Mouse (Mus musculus): ENCODE results near the gene Gm37240. TPM values are rescaled to one million over a fixed set of nuclear protein-coding genes. Genes with fewer than 3 reads are reported as not detected.
A peak's percentile ranks its signal among the peaks of the same experiment; 100 is the strongest.

The Gm37240 gene
- polyA plus RNA-seq, 1 experiment: 1.0 TPM

DNA sequence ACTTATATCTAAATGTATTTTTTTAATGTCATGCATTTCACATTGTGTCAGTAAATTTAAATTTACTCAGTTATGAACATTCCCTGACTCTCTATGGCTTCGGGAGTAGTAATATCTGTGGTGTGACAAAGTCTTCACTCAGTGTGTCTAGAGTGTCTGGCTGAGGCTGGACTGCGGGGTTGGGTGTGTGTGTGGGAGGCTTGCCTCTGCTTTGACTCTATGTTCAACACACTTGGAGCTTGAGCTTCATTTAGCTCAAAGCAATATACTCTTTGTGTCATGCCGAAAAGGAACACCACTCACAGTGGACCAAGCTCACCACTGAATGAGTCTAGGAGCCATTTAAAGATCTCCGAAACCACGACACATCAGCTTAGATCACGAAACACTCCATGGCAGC lies 1203.5 kb downstream of the Gm37240 start:
- WGBS: 86% methylated on average over 6 of the region's 6 CpGs
- no peak for TF ChIP-seq CTCF (IDR thresholded peaks at IDR 0.05; ENCODE audit: control insufficient read depth, insufficient read depth, low read length)
- TF ChIP-seq POLR2A (IDR thresholded peaks at IDR 0.05; ENCODE audit: borderline replicate concordance, control insufficient read depth, low read depth, low read length): no peak
- Histone ChIP-seq H3K4me1 (ENCODE audit: control insufficient read depth, insufficient read depth, low read length) (peaks cover 11% of the 10 kb centered on the region), H3K4me3 (replicated peaks; ENCODE audit: control insufficient read depth, low read depth, low read length) (no peak overlapping the region), H3K27ac (ENCODE audit: control insufficient read depth, insufficient read depth, low read depth, low read length, poor library complexity) (no peak overlapping the region)

DNA sequence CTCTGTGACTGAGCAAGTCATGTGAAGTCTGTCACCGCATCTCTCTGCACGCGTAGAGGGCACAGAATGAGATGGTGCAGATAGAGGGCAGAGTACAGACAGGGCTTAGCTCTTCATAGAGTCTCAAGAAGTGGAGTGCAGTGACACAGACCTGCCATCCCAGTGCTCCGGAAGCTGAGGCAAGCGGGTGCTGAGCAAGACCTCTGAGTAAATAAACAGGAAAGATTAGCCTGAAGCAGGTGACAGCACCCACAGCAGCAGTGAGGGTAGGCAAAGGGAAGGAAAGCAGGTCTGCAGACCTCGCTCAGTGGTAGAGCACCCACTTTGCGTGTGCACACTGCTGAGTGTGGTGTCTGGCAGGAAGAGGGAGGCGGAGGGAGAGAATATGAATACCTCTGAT lies 1205.6 kb downstream of the Gm37240 start:
- TF ChIP-seq POLR2A (IDR thresholded peaks at IDR 0.05; ENCODE audit: borderline replicate concordance, control insufficient read depth, low read depth, low read length) (no peak), CTCF (IDR thresholded peaks at IDR 0.05; ENCODE audit: control insufficient read depth, insufficient read depth, low read length) (no peak)
- peaks cover 13% of the 10 kb centered on the region for H3K4me1 ChIP-seq (ENCODE audit: control insufficient read depth, insufficient read depth, low read length)
- no peak overlapping the region for H3K4me3 ChIP-seq (replicated peaks; ENCODE audit: control insufficient read depth, low read depth, low read length)
- WGBS: 55% methylated on average over 8 of the region's 8 CpGs
- H3K27ac ChIP-seq (ENCODE audit: control insufficient read depth, insufficient read depth, low read depth, low read length, poor library complexity): peak overlapping the region; percentile 28

DNA sequence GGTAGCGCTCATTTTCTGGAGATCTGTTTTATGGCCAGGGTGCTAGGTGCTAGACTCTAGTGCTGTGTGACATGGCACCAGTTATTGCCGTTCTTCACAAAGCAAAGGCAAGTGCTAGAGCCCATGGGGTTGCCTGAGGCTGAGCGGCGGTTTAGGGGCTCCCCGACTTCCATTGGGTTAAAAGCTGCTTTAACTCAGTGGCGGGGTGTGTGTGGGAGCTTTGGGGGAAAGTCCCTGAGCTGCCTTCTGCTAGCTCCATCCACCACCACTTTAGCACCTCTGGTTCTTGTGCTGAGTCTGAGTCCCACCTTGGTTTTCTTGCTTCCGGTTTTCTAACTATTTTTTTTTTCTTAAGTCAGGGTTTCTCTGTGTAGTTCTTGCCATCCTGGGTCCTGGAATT lies 1207.3 kb downstream of the Gm37240 start:
- no peak overlapping the region for H3K4me3 ChIP-seq (replicated peaks; ENCODE audit: control insufficient read depth, low read depth, low read length)
- H3K27ac ChIP-seq (ENCODE audit: control insufficient read depth, insufficient read depth, low read depth, low read length, poor library complexity): peak overlapping the region; percentile 60; the same call in 1 of the 2 replicates
- TF ChIP-seq CTCF (IDR thresholded peaks at IDR 0.05; ENCODE audit: control insufficient read depth, insufficient read depth, low read length) (no peak), POLR2A (IDR thresholded peaks at IDR 0.05; ENCODE audit: borderline replicate concordance, control insufficient read depth, low read depth, low read length) (no peak)
- WGBS: 75% methylated on average over 7 of the region's 7 CpGs
- peaks cover 12% of the 10 kb centered on the region for H3K4me1 ChIP-seq (ENCODE audit: control insufficient read depth, insufficient read depth, low read length)

DNA sequence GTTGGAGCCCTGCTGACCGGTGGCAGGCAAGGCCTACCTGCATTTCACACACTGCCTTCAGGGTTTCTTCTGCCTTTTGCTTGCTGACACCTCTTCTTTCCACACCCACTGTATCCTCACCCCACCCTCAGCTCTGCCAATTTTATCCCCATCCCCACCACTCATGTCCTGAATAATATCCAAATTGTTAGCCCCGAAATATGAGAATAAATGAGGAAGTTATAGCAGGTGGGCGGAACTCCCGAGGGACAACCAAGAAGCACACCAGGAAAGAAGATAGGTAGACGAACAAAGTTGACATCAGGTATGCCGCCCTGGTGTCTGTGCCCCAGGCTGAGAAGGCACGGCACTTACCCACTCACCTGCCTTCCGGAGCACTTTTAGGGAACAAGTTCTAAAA lies 1207.8 kb downstream of the Gm37240 start:
- Histone ChIP-seq H3K4me1 (ENCODE audit: control insufficient read depth, insufficient read depth, low read length) (peaks cover 12% of the 10 kb centered on the region), H3K27ac (ENCODE audit: control insufficient read depth, insufficient read depth, low read depth, low read length, poor library complexity) (peak overlapping the region; percentile 60; the same call in 1 of the 2 replicates), H3K4me3 (replicated peaks; ENCODE audit: control insufficient read depth, low read depth, low read length) (no peak overlapping the region)
- TF ChIP-seq POLR2A (IDR thresholded peaks at IDR 0.05; ENCODE audit: borderline replicate concordance, control insufficient read depth, low read depth, low read length): no peak
- TF ChIP-seq CTCF (IDR thresholded peaks at IDR 0.05; ENCODE audit: control insufficient read depth, insufficient read depth, low read length): no peak
- 60% methylated on average over 8 of the region's 8 CpGs for WGBS

DNA sequence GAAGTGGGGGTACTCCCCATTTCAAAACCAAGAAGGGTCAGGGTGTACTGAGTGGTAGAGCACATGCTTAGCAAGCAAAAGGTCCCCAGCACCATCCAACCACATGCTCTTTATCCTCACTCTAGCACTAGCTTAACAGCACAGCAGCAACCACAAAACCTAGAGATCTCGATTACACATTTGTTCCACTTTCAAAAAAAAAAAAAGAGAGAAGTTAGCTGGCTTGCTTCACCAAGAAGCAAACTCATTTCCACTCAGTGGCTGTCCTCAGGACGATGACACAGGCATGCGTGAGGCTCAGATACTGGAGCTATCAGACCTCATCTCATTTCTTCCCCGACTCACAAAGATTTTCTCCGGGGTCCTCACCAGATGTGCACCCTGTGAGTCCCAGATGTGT lies 1208.4 kb downstream of the Gm37240 start:
- Histone ChIP-seq H3K4me1 (ENCODE audit: control insufficient read depth, insufficient read depth, low read length) (peaks cover 12% of the 10 kb centered on the region), H3K27ac (ENCODE audit: control insufficient read depth, insufficient read depth, low read depth, low read length, poor library complexity) (peak overlapping the region; percentile 82; the same call in 1 of the 2 replicates), H3K4me3 (replicated peaks; ENCODE audit: control insufficient read depth, low read depth, low read length) (no peak overlapping the region)
- no peak for TF ChIP-seq POLR2A (IDR thresholded peaks at IDR 0.05; ENCODE audit: borderline replicate concordance, control insufficient read depth, low read depth, low read length)
- 6% methylated on average over 5 of the region's 5 CpGs for WGBS

- Histone ChIP-seq H3K4me1 (ENCODE audit: control insufficient read depth, insufficient read depth, low read length) (peaks cover 17% of the 10 kb centered on the region), H3K27ac (ENCODE audit: control insufficient read depth, insufficient read depth, low read depth, low read length, poor library complexity) (peak overlapping the region; percentile 76), H3K4me3 (replicated peaks; ENCODE audit: control insufficient read depth, low read depth, low read length) (no peak overlapping the region)
- WGBS: 70% methylated on average over 5 of the region's 5 CpGs
- no peak for TF ChIP-seq CTCF (IDR thresholded peaks at IDR 0.05; ENCODE audit: control insufficient read depth, insufficient read depth, low read length)
- TF ChIP-seq POLR2A (IDR thresholded peaks at IDR 0.05; ENCODE audit: borderline replicate concordance, control insufficient read depth, low read depth, low read length): no peak
Observed at GRCm38 (mm10) chr3:84675710-84676109, 1211.6 kb downstream of the Gm37240 start.

GRCm38 (mm10) chr3:84673552-84673951 lies 1213.8 kb downstream of the Gm37240 start:
- H3K4me1 ChIP-seq (ENCODE audit: control insufficient read depth, insufficient read depth, low read length): peaks cover 17% of the 10 kb centered on the region
- no peak overlapping the region for H3K4me3 ChIP-seq (replicated peaks; ENCODE audit: control insufficient read depth, low read depth, low read length)
- WGBS: 74% methylated on average over 6 of the region's 6 CpGs
- H3K27ac ChIP-seq (ENCODE audit: control insufficient read depth, insufficient read depth, low read depth, low read length, poor library complexity): no peak overlapping the region
- no peak for TF ChIP-seq CTCF (IDR thresholded peaks at IDR 0.05; ENCODE audit: control insufficient read depth, insufficient read depth, low read length)
- no peak for TF ChIP-seq POLR2A (IDR thresholded peaks at IDR 0.05; ENCODE audit: borderline replicate concordance, control insufficient read depth, low read depth, low read length)

DNA sequence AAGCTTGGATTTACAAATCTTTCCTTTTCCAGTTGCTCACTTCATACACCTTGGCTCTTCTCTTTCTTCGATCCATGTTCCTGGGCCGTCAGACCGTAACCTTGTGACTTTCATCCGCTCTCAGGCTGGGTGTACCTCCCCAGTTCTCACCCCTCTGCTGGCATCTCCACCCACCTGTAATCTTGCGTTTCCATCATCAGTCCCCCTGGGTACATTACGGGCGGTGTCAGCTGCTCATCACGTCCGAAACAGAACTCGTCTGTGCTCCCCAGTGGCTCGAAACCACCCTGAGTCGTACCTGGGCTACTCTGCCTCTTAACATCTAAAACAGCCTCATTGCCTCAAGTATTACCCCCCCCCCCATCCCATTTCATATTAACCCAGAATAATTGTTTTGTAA lies 1215.2 kb downstream of the Gm37240 start:
- no peak overlapping the region for H3K27ac ChIP-seq (ENCODE audit: control insufficient read depth, insufficient read depth, low read depth, low read length, poor library complexity)
- peaks cover 12% of the 10 kb centered on the region; the same call in 1 of the 2 replicates for H3K4me1 ChIP-seq (ENCODE audit: control insufficient read depth, insufficient read depth, low read length)
- no peak overlapping the region for H3K4me3 ChIP-seq (replicated peaks; ENCODE audit: control insufficient read depth, low read depth, low read length)
- TF ChIP-seq POLR2A (IDR thresholded peaks at IDR 0.05; ENCODE audit: borderline replicate concordance, control insufficient read depth, low read depth, low read length) (no peak), CTCF (IDR thresholded peaks at IDR 0.05; ENCODE audit: control insufficient read depth, insufficient read depth, low read length) (no peak)
- 87% methylated on average over 12 of the region's 12 CpGs for WGBS

DNA sequence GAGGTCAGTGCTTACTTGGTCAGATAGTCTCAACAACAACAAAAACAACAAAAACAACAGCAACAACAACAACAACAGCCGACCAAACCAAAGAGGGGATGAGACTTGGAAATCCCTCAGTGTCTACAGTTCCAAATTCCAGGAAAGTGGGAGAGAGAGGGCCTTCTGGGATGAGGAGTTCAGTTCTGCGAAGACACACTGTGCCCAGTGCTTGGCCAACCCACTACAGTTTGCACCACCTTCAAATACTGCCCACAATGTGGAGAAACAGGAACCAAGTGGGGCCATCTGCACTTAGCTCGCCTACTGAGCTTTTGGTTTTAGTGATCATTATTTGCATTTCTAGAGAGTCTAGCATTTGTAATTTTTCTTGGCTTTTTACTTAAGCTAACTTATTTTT lies 1218.4 kb downstream of the Gm37240 start:
- whole genome bisulfite sequencing: 25% methylated on average over 3 of the region's 3 CpGs
- H3K4me1 ChIP-seq (ENCODE audit: control insufficient read depth, insufficient read depth, low read length): peaks cover 9% of the 10 kb centered on the region
- H3K4me3 ChIP-seq (replicated peaks; ENCODE audit: control insufficient read depth, low read depth, low read length): no peak overlapping the region
- no peak overlapping the region for H3K27ac ChIP-seq (ENCODE audit: control insufficient read depth, insufficient read depth, low read depth, low read length, poor library complexity)
- TF ChIP-seq CTCF (IDR thresholded peaks at IDR 0.05; ENCODE audit: control insufficient read depth, insufficient read depth, low read length) (no peak), POLR2A (IDR thresholded peaks at IDR 0.05; ENCODE audit: borderline replicate concordance, control insufficient read depth, low read depth, low read length) (no peak)
